14 mouse cellular contexts compared by ENCODE assay signal in the genomic region with DNA sequence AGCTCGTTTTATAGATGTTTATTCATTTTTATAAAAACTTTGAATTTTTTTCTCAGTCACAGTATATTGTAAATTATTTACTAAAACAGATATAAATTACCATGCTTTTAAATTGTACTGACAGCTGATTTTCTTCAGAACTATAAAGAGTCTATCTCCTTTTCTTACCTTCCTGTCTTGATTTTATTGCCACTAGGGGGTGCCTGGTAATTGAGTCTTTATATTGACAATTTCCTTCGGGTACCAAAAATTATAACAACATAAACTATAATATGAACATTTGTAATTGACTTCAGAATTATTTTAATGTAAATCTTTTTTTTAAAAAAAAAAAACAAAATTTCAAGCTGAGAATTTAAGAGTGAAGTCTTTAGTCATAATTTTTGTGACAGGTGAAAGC.
DNase-seq lines count a peak whose midpoint lies in the region; ATAC-seq and TF ChIP-seq lines count a peak whose summit lies in the region.
"Had no signal": no experiment of that assay in that cellular context is flagged by ENCODE, and none has a peak within 500 bp of the region (broad histone marks: within the 10 kb centered on the region; RNA-seq: fewer than 3 reads in every experiment).

No protein-coding gene starts in this region.

- H3K4me3 ChIP-seq in hindbrain, postnatal 0 days (ENCODE audit: low read length): no peak overlapping the region
- H3K4me3 ChIP-seq in hindbrain, embryonic 14.5 days (replicated peaks; ENCODE audit: low read length): no peak overlapping the region
- no peak overlapping the region for H3K4me3 ChIP-seq in midbrain, embryonic 14.5 days (replicated peaks; ENCODE audit: low read depth, low read length)
- H3K4me3 ChIP-seq in midbrain, embryonic 13.5 days (replicated peaks): no peak overlapping the region
- no peak overlapping the region for H3K4me3 ChIP-seq in neural tube, embryonic 15.5 days (replicated peaks)
- H3K4me3 ChIP-seq: heart, embryonic 10.5 days; lung, embryonic 15.5 days had no signal

- H3K9ac ChIP-seq in hindbrain, postnatal 0 days (replicated peaks; ENCODE audit: low read length): no peak overlapping the region
- no peak overlapping the region for H3K9ac ChIP-seq in hindbrain, embryonic 14.5 days
- no peak overlapping the region for H3K9ac ChIP-seq in midbrain, embryonic 14.5 days (replicated peaks; ENCODE audit: low read length)
- no peak overlapping the region for H3K9ac ChIP-seq in midbrain, embryonic 13.5 days (replicated peaks)
- no peak overlapping the region for H3K9ac ChIP-seq in neural tube, embryonic 15.5 days (replicated peaks)
- H3K9ac ChIP-seq: lung, embryonic 15.5 days had no signal

- H3K27me3 ChIP-seq in hindbrain, postnatal 0 days (ENCODE audit: insufficient read depth, low read length): no peaks in the 10 kb centered on the region
- no peaks in the 10 kb centered on the region for H3K27me3 ChIP-seq in hindbrain, embryonic 14.5 days (ENCODE audit: control insufficient read depth, insufficient read depth, low read length)
- H3K27me3 ChIP-seq in midbrain, embryonic 14.5 days (ENCODE audit: control insufficient read depth, insufficient read depth, low read length): no peaks in the 10 kb centered on the region
- H3K27me3 ChIP-seq in midbrain, embryonic 13.5 days: no peaks in the 10 kb centered on the region
- no peaks in the 10 kb centered on the region for H3K27me3 ChIP-seq in splenic B cell, adult 2 months (ENCODE audit: control insufficient read depth, insufficient read depth, low read length, poor library complexity, severe bottlenecking)
- H3K27me3 ChIP-seq in neural tube, embryonic 15.5 days (replicated peaks): no peaks in the 10 kb centered on the region
- H3K27me3 ChIP-seq: lung, embryonic 15.5 days had no signal

- 78% methylated on average over 2 of the region's 2 CpGs for WGBS in hindbrain, postnatal 0 days
- 74% methylated on average over 2 of the region's 2 CpGs for WGBS in hindbrain, embryonic 14.5 days
- WGBS in midbrain, embryonic 14.5 days: 75% methylated on average over 2 of the region's 2 CpGs
- WGBS in midbrain, embryonic 13.5 days: 76% methylated on average over 2 of the region's 2 CpGs
- 70% methylated on average over 2 of the region's 2 CpGs for WGBS in neural tube, embryonic 15.5 days

- DNase-seq in hindbrain, postnatal 0 days (ENCODE audit: low spot score): peak; percentile 51
- no peak for DNase-seq in hindbrain, embryonic 14.5 days (ENCODE audit: low spot score)
- DNase-seq in midbrain, embryonic 14.5 days: peak; percentile 64
- DNase-seq in adipocyte (ENCODE audit: low spot score): peak; percentile 23
- DNase-seq in splenic B cell, adult 2 months (ENCODE audit: low read depth, low spot score): peak; percentile 18
- no peak for DNase-seq in thymus, postnatal 36 days
- DNase-seq: adrenal gland, postnatal 10 days; kidney, adult 9 months; left cerebral cortex, postnatal 4 days; thymus, adult 18-20 months had no signal

- H3K4me2 ChIP-seq in hindbrain, postnatal 0 days (ENCODE audit: low read depth, low read length): no peak overlapping the region
- no peak overlapping the region for H3K4me2 ChIP-seq in hindbrain, embryonic 14.5 days (replicated peaks)
- H3K4me2 ChIP-seq in midbrain, embryonic 14.5 days (ENCODE audit: low read length): no peak overlapping the region
- no peak overlapping the region for H3K4me2 ChIP-seq in midbrain, embryonic 13.5 days (replicated peaks)
- no peak overlapping the region for H3K4me2 ChIP-seq in neural tube, embryonic 15.5 days
- H3K4me2 ChIP-seq: lung, embryonic 15.5 days had no signal

- H3K9me3 ChIP-seq in hindbrain, postnatal 0 days (ENCODE audit: low read length): no peaks in the 10 kb centered on the region
- no peaks in the 10 kb centered on the region for H3K9me3 ChIP-seq in hindbrain, embryonic 14.5 days (ENCODE audit: control insufficient read depth, low read length)
- no peaks in the 10 kb centered on the region for H3K9me3 ChIP-seq in midbrain, embryonic 14.5 days (ENCODE audit: control insufficient read depth, low read length)
- H3K9me3 ChIP-seq in midbrain, embryonic 13.5 days: no peaks in the 10 kb centered on the region
- no peaks in the 10 kb centered on the region for H3K9me3 ChIP-seq in neural tube, embryonic 15.5 days (replicated peaks)
- H3K9me3 ChIP-seq: heart, embryonic 10.5 days; lung, embryonic 15.5 days had no signal

- ATAC-seq in hindbrain, postnatal 0 days: no peak
- ATAC-seq in hindbrain, embryonic 14.5 days (ENCODE audit: low FRiP score): no peak
- ATAC-seq in midbrain, embryonic 14.5 days (ENCODE audit: low FRiP score, low TSS enrichment): no peak
- no peak for ATAC-seq in midbrain, embryonic 13.5 days
- ATAC-seq in neural tube, embryonic 15.5 days (ENCODE audit: low FRiP score): no peak

- no peaks in the 10 kb centered on the region for H3K36me3 ChIP-seq in hindbrain, postnatal 0 days (ENCODE audit: insufficient read depth, low read length)
- H3K36me3 ChIP-seq in hindbrain, embryonic 14.5 days (replicated peaks; ENCODE audit: control insufficient read depth, insufficient read depth): no peaks in the 10 kb centered on the region
- H3K36me3 ChIP-seq in midbrain, embryonic 14.5 days (ENCODE audit: control insufficient read depth, insufficient read depth, low read length): no peaks in the 10 kb centered on the region
- peaks cover 1% of the 10 kb centered on the region; the same call in 1 of the 2 replicates for H3K36me3 ChIP-seq in midbrain, embryonic 13.5 days
- no peaks in the 10 kb centered on the region for H3K36me3 ChIP-seq in splenic B cell, adult 2 months (ENCODE audit: control insufficient read depth, insufficient read depth, low read length, poor library complexity, severe bottlenecking)
- H3K36me3 ChIP-seq in neural tube, embryonic 15.5 days: no peaks in the 10 kb centered on the region
- H3K36me3 ChIP-seq: heart, embryonic 10.5 days had no signal

- peak; percentile 45 for TF ChIP-seq CTCF in hindbrain, postnatal 0 days (IDR thresholded peaks at IDR 0.05; ENCODE audit: low read depth)

- H3K4me1 ChIP-seq in hindbrain, postnatal 0 days (ENCODE audit: insufficient read depth, low read length): no peaks in the 10 kb centered on the region
- H3K4me1 ChIP-seq in hindbrain, embryonic 14.5 days (replicated peaks; ENCODE audit: control insufficient read depth, insufficient read depth, low read length): no peaks in the 10 kb centered on the region
- no peaks in the 10 kb centered on the region for H3K4me1 ChIP-seq in midbrain, embryonic 14.5 days (ENCODE audit: control insufficient read depth, insufficient read depth, low read length)
- no peaks in the 10 kb centered on the region for H3K4me1 ChIP-seq in midbrain, embryonic 13.5 days (replicated peaks)
- H3K4me1 ChIP-seq in neural tube, embryonic 15.5 days: no peaks in the 10 kb centered on the region
- H3K4me1 ChIP-seq: heart, embryonic 10.5 days; lung, embryonic 15.5 days had no signal

- no peak overlapping the region for H3K27ac ChIP-seq in hindbrain, postnatal 0 days
- no peak overlapping the region for H3K27ac ChIP-seq in hindbrain, embryonic 14.5 days
- H3K27ac ChIP-seq in midbrain, embryonic 14.5 days (replicated peaks; ENCODE audit: low read depth, low read length): no peak overlapping the region
- H3K27ac ChIP-seq in midbrain, embryonic 13.5 days: no peak overlapping the region
- H3K27ac ChIP-seq in neural tube, embryonic 15.5 days (replicated peaks): no peak overlapping the region
- H3K27ac ChIP-seq: heart, embryonic 10.5 days; lung, embryonic 15.5 days had no signal

Comparison
In these comparisons a context has a peak if more than half of its experiments do, and no peak if none do; other contexts are left out.
1. DNase-seq: peak in hindbrain, postnatal 0 days (single experiment), midbrain, embryonic 14.5 days (single experiment), adipocyte (single experiment) and splenic B cell, adult 2 months (single experiment); none in hindbrain, embryonic 14.5 days (single experiment) and thymus, postnatal 36 days (0 of 2).